Mouse (Mus musculus): ENCODE measurements at regions not wholly inside any gene's neighbourhood (a gene's known extent, or its start where the extent isn't known, plus 50 kb on each side); places are given as distances from the start of the nearest gene placed in this dataset.
A peak's percentile ranks its signal among the peaks of the same experiment; 100 is the strongest.
"Not testable (repeated sequence)": the region's sequence is repeated elsewhere in the genome, so short reads cannot be mapped to it uniquely, and the experiment has no call there.

GRCm38 (mm10) chr9:27453476-27453875 is 56.9 kb downstream of the Spata19 start:
- peak; percentile 9 for DNase-seq

- peak; percentile 46 for DNase-seq
Measured at GRCm38 (mm10) chr9:27453924-27454652, 57.5 kb downstream of the Spata19 start.

DNA sequence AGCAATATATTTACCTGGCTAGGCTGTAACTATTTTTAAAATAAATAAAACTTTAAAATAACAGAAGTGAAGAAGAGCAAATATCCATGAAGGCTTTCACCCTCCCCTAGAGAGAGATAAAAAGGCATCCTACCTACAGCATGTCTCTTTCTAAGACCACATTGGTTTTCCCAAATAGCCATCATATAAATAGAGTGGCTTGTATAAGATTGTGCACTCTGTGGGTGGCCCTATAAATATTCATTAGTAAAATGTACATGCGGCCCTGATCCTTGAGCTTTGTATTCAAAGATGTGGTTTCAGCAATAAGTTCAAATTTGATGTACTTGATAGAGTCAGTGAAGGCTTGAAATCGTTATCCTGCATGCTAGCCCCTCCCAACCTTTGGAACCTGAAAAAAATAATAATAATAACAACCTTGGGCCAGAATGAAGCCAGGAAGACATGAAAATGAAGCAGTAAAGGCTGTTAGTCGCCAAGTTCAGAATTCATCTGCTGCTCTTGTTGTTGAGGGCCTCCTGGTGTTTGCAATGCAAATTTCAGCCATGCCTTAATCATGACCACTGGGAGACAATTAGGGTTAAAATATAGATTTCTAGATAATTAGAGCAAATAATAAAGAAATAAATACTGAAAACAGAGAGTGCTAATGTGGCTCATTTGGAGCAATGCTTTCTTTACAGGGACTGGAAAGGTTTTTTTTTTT is 61.9 kb downstream of the Spata19 start:
- DNase-seq = no peak

- DNase-seq = no peak
Measured at GRCm38 (mm10) chr9:27461029-27461428, 64.4 kb downstream of the Spata19 start.

GRCm38 (mm10) chr9:27464006-27464405 is 67.4 kb downstream of the Spata19 start:
- no peak for DNase-seq

DNA sequence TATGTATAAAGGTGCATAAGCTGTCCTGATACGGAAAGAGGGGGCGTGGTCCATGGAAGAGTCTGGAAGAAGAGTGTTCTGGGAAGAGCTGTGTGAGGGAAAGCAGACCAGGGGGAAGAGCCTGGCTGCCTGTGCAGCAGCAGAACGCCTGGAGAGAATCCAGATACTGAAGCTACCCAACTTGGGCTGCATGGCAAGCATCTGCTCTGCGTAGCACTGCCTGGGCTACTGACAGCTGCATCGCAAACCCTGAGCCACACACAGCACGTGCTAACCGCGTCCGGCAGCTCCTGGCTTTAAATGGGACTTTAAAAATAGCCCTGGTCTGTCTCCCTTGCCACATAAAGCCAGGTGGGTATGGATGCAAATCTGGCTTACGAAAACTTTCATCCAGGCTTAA is 78.9 kb downstream of the Spata19 start:
- no peak for DNase-seq

DNA sequence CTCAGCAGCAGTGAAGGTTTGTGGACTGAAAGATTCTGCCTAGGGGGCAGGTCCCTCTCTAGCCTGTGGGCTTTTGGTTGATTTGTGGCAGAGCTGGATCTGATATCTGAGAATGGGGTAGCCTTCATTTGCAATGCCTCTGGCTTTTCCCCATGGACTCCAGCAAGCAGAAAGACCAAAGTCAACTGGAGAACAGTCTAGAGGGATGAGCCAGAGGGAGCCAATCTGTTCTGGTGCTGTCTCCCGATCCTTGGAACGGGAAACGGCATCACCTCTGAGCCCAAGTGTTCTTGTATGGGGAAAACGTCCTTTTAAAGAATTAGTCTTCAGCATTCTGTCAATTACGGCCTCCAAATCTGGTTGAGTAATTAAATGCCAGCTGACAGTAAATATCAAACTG is 80.0 kb downstream of the Spata19 start:
- no peak for DNase-seq

GRCm38 (mm10) chr9:27477079-27477687 is 80.6 kb downstream of the Spata19 start:
- DNase-seq = no peak

GRCm38 (mm10) chr9:27478346-27478745 is 81.7 kb downstream of the Spata19 start:
- no peak for DNase-seq

GRCm38 (mm10) chr9:27501816-27502215 is 105.2 kb downstream of the Spata19 start:
- no peak for DNase-seq

DNA sequence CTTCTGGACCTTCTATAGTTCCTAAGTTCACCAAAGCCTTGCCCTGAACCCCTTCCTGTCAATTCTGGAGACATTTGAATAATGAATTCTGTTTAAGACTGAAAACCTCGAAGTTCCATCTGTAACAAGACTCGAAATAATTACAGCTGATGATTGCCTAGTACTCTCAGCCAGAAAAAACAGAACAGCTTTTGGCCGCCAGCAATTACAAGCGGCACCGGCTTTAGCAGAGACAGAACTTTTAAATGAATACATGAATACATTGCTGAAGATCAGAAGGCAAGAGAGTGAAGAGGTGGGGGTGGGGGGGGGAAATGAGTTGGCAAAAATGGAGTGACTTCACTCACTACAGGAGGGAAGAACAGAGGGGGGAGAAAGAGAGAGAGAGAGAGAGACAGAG is 112.6 kb downstream of the Spata19 start:
- DNase-seq = no peak

GRCm38 (mm10) chr9:27509711-27510110 is 113.1 kb downstream of the Spata19 start:
- DNase-seq = no peak

DNA sequence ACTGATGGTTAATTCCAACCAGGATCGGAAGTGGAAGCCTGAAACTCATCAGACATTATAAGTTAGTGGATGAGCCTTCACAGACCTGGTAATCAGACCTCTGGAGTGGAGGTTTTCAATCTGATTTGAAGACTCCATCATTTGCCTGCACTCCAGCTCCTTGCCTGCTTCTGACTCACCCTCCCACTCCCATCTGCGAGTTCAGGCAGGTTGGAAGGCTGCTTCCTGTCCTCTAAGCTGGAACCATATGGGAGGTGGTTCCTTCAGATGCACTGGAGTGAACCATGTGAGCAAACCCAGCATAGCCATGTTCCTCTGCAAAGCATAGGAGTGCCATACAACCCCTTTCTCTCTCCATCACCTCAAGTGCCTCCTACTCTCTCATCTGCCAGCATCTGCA is 114.6 kb downstream of the Spata19 start:
- no peak for DNase-seq

GRCm38 (mm10) chr9:27515427-27516110 is 119.0 kb downstream of the Spata19 start:
- DNase-seq = no peak

DNA sequence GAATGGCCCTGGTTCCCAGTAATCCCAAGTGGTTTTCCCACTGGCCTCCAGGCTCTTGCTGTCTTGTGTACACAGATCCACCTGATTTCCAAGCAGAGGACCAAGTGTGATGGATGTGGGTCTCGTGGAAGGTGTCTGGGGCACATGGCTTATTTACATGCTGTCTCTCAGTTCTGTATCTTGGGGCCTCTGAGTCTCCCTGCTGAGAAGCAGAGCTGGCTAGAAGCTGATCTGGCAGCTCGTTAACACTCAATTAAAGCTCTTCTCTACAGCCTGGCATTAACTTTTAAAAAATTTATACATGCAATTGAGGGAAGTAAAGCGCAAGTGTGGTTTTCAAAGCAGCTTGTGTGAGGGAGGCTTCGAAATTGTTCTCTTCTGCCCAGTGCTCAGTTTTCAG is 121.4 kb downstream of the Spata19 start:
- no peak for DNase-seq

GRCm38 (mm10) chr9:27519711-27520110 is 123.1 kb downstream of the Spata19 start:
- no peak for DNase-seq

DNA sequence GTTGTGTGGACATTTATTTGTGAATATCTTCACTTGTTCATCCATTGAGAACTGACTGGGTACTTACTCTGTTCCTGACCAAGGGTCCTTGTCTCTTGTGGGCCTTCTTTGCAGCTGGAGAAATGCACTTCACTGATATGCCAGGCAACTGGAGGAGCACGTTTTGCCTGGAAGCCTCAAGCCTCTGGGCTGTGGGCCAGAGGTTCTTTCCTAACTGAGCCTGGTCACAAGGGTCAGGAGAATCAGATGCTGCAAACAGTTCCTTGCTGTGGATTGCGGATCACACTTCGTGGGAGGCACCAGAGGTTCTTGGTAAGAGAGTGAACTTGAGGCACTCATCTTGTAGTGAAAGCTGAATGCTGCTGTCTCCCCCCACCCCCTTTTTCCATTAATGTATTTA is 124.6 kb downstream of the Spata19 start:
- DNase-seq = peak; percentile 30

DNA sequence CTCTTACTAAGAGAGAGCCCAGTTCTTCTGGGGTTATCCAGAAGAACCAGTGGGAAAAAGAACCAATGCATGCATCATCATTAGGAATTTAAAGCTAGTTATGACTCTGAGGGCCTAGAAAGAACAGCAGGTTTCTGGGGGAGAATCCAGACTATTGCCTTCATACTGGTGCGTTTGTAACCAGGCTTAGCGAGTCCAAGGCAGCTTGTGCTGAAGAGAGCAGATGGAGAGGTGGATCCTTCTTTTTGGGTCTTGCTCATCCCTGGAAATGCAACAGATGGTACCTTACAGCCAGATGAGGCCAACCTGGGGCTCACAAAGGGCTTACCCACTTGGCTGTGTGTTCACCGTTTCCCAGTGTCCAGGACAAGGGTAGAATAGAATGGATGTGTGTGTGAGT is 130.1 kb downstream of the Spata19 start:
- no peak for DNase-seq

- DNase-seq = no peak
Measured at GRCm38 (mm10) chr9:27538480-27538879, 141.9 kb downstream of the Spata19 start.

- no peak for DNase-seq
Measured at GRCm38 (mm10) chr9:27541585-27542151, 145.1 kb downstream of the Spata19 start.

- DNase-seq = not testable (repeated sequence)
Measured at GRCm38 (mm10) chr9:27554697-27555096, 158.1 kb downstream of the Spata19 start.

GRCm38 (mm10) chr9:27556315-27557225 is 160.0 kb downstream of the Spata19 start:
- DNase-seq = no peak
